Mouse (Mus musculus) testis, adult 2 months (tissue): ENCODE data around the gene Aff1. TPM values are rescaled to one million over a fixed set of nuclear protein-coding genes. Genes with fewer than 3 reads are reported as not detected.

Experiments used
- H3K27ac ChIP-seq: fragments of 200-500 bp; 2 replicates; pipeline ENCODE4 v1.5.1; 2012; ENCODE audit warnings: low read depth, low read length; ENCODE audit not compliant: control insufficient read depth, insufficient read depth
- H3K27me3 ChIP-seq: fragments of 200-500 bp; 2 replicates; pipeline ENCODE4 v1.6.1; 2012; ENCODE audit warnings: mild to moderate bottlenecking, low read length, moderate library complexity; ENCODE audit not compliant: control insufficient read depth, insufficient read depth
- H3K36me3 ChIP-seq: fragments of 200-500 bp; 2 replicates; pipeline ENCODE4 v1.6.1; 2012; ENCODE audit warnings: mild to moderate bottlenecking, low read length; ENCODE audit not compliant: control insufficient read depth, insufficient read depth
- H3K4me1 ChIP-seq: fragments of 200-500 bp; 2 replicates; pipeline ENCODE4 v1.6.1; 2012; ENCODE audit warnings: low read length; ENCODE audit not compliant: control insufficient read depth, insufficient read depth
- H3K4me3 ChIP-seq: fragments of 200-500 bp; 2 replicates; pipeline ENCODE4 v1.5.1; 2012; ENCODE audit warnings: low read depth, mild to moderate bottlenecking, low read length, moderate library complexity, mixed read lengths; ENCODE audit not compliant: control insufficient read depth
- CTCF ChIP-seq: fragments of 200-500 bp; IDR thresholded peaks from 2 replicates; pipeline ENCODE4 v1.5.1; 2012; ENCODE audit warnings: low read depth, mild to moderate bottlenecking, inconsistent platforms, low read length, moderate library complexity; ENCODE audit not compliant: control insufficient read depth, insufficient read depth, insufficient replicate concordance
- POLR2A ChIP-seq: fragments of 200-500 bp; IDR thresholded peaks from 2 replicates; pipeline ENCODE4 v1.6.1; 2012; ENCODE audit warnings: low read depth, mild to moderate bottlenecking, inconsistent platforms, low read length, moderate library complexity; ENCODE audit not compliant: control insufficient read depth
- polyA plus RNA-seq: library from polyadenylated mRNA; depleted of rRNA; stranded (reverse); fragments of >200 nt; gene quantifications from 2 replicates; pipeline ENCODE4 v1.2.3, GENCODE M21; 2012

Aff1 gene
- polyA plus RNA-seq, 1 experiment = 1.3 TPM

- H3K4me3 ChIP-seq = no peak overlapping the region
- H3K27ac ChIP-seq = no peak overlapping the region
Measured at GRCm38 (mm10) chr5:103725268-103726149, 33.3 kb downstream of the Aff1 start.

DNA sequence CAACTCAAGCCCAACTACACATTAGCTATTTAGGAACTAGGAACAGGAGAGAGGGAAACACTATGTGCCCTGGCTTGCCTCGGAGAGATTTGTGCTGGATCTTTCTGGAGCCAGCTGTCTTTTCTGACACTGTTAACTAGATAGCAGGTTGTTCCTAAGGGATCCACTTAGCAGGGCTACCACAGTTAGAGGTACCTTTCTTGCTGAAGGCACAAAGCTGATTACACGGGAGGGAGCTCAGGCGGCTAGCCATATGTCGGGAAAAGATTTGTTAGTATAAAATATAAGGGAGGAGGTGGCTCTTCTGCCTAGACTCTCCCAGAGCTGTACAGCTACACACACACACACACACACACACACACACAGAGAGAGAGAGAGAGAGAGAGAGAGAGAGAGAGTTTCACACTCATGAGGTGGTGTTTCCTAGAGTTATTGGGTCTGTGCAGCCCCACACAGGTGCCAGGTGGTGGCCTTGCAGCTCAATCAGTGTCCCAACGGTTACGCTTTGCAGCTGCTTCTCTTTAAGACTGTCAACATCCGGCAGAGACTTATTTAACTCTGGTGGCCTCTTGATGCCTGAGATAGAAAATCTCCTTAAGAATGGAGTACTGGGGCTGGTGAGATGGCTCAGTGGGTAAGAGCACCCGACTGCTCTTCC is 34.2 kb downstream of the Aff1 start:
- TF ChIP-seq POLR2A = no peak
- no peak for TF ChIP-seq CTCF

More at GRCm38 (mm10) chr5:103725268-103726149, 33.3 kb downstream of the Aff1 start:
- Histone ChIP-seq H3K27me3 (no peaks in the 10 kb centered on the region), H3K4me1 (no peaks in the 10 kb centered on the region), H3K36me3 (no peaks in the 10 kb centered on the region)
- no peak for TF ChIP-seq CTCF
- no peak for TF ChIP-seq POLR2A

DNA sequence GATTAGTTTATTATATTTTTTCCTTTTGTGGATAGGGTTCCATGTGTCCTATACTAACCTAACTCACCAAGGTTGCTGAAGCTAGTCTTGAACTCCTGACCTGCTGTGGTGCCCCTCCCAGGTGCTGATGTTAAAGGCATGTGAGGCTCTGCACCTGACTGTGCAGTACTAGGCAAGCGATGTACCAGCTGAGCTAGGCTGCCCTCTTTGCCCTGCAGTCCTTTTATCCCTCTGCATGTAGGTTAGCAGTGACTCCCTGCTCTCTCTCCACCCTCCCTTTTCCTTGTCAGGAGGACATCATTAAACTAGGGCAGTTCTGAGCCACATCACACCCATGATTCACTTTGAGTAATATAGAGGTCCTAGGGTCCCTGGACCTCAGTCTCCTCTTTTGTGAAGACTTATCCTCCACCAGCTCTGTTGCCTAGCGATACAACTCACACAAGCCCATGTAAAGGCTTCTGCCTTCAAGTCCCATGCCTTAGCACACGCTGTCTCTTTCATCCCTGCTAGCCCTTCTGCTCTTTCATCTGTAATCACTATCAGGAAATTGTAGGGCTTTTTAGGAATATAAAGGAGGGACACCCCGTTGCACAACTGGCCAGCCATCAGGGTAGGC is 35.7 kb downstream of the Aff1 start:
- TF ChIP-seq POLR2A (no peak), CTCF (no peak)
- no peaks in the 10 kb centered on the region for H3K36me3 ChIP-seq
- no peak overlapping the region for H3K4me3 ChIP-seq
- no peaks in the 10 kb centered on the region for H3K4me1 ChIP-seq
- H3K27me3 ChIP-seq = no peaks in the 10 kb centered on the region
- H3K27ac ChIP-seq = no peak overlapping the region

More for the DNA sequence above, 34.2 kb downstream of the Aff1 start:
- Histone ChIP-seq H3K36me3 (no peaks in the 10 kb centered on the region), H3K27me3 (no peaks in the 10 kb centered on the region), H3K27ac (no peak overlapping the region), H3K4me3 (no peak overlapping the region), H3K4me1 (no peaks in the 10 kb centered on the region)

GRCm38 (mm10) chr5:103729225-103729624 is 37.1 kb downstream of the Aff1 start:
- Histone ChIP-seq H3K27ac (no peak overlapping the region), H3K4me3 (no peak overlapping the region), H3K27me3 (no peaks in the 10 kb centered on the region), H3K4me1 (no peaks in the 10 kb centered on the region), H3K36me3 (no peaks in the 10 kb centered on the region)
- TF ChIP-seq CTCF = no peak
- no peak for TF ChIP-seq POLR2A

DNA sequence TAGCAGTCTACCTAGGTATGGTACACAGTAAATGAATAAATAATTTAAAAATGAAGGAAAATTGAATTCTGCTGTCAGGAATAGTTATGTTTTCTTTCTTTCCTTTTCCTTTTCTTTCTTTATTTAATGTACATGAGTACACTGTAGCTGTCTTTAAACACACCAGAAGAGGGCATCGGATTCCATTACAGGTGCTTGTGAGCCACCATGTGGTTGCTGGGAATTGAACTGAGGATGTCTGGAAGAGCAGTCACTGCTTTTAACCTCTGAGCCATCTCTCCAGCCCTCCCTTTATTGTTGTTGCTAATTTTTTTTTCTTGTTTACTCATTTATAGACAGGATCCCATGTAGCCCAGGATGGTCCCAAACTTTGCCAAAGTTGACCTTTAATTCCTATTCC is 38.0 kb downstream of the Aff1 start:
- Histone ChIP-seq H3K36me3 (no peaks in the 10 kb centered on the region), H3K27me3 (no peaks in the 10 kb centered on the region), H3K27ac (no peak overlapping the region), H3K4me3 (no peak overlapping the region), H3K4me1 (no peaks in the 10 kb centered on the region)
- TF ChIP-seq POLR2A (no peak), CTCF (no peak)

DNA sequence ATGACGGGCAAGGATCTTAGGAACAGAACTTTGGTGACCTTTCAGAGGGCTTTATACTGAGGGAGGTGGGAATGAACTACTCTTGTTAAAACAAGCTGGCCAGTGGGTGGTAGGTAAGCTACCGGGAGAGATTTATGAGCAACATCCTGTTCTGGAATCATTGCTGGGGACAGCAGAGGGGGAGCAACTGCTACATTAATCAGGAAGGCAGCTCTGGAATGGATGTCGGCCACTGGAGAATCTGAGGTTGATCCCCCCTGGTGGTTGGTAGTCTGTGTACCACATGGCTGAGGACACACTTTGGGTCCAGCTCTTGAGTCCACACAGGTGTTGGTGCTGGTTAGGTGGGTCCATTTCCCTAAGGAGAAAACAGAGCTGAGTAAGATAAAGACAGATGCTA is 38.6 kb downstream of the Aff1 start:
- TF ChIP-seq POLR2A = no peak
- H3K27ac ChIP-seq = no peak overlapping the region
- no peaks in the 10 kb centered on the region for H3K4me1 ChIP-seq
- H3K27me3 ChIP-seq = no peaks in the 10 kb centered on the region
- H3K4me3 ChIP-seq = no peak overlapping the region
- no peaks in the 10 kb centered on the region for H3K36me3 ChIP-seq

DNA sequence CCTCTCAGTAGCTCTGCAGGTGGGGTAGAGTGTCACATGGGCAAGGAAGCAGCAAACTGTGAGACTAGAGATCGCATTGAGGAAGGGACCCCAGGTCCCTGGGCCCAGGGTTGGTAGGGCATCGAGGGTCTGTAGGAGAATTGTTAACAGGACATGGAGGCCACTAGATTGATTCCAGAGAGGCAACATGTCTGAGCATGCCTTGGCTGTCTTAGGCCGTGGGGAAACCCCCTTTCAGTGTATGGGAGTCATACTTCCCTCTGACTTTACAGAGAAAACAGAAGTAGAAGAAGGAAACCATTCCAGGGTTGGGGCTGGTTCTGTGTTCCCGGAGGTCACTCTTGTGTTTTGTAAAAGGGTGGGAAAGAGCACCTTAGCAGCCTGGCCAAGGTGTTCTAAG is 40.4 kb downstream of the Aff1 start:
- H3K27me3 ChIP-seq = no peaks in the 10 kb centered on the region
- no peaks in the 10 kb centered on the region; the same call in 1 of the 2 replicates for H3K4me1 ChIP-seq
- no peak for TF ChIP-seq POLR2A
- no peak for TF ChIP-seq CTCF
- H3K4me3 ChIP-seq = no peak overlapping the region
- H3K27ac ChIP-seq = no peak overlapping the region
- H3K36me3 ChIP-seq = no peaks in the 10 kb centered on the region
